Mouse (Mus musculus) kidney, embryonic 16.5 days (tissue): ENCODE results near the gene Fxyd7. TPM values are rescaled to one million over a fixed set of nuclear protein-coding genes. Genes with fewer than 3 reads are reported as not detected.

ENCODE experiments used
- ATAC-seq: fragments of 200-750 bp; cut with Nextera tagmentation; 2 replicates; pipeline ENCODE4 v1.8.0; 2017; ENCODE audit warnings: moderate TSS enrichment; ENCODE audit not compliant: low FRiP score, low TSS enrichment
- H3K27ac ChIP-seq: fragments of 300-500 bp; sonication (generic); 2 replicates; pipeline ENCODE4 v1.5.1; 2014; ENCODE audit warnings: low read length
- H3K27me3 ChIP-seq: fragments of 300-500 bp; sonication (generic); 2 replicates; pipeline ENCODE4 v1.6.1; 2014; ENCODE audit warnings: low read length, control low read depth, mixed read lengths; ENCODE audit not compliant: insufficient read depth
- H3K36me3 ChIP-seq: fragments of 300-500 bp; sonication (generic); 2 replicates; pipeline ENCODE4 v1.6.1; 2014; ENCODE audit warnings: low read length, control low read depth, mixed read lengths; ENCODE audit not compliant: insufficient read depth
- H3K4me1 ChIP-seq: fragments of 300-500 bp; sonication (generic); 2 replicates; pipeline ENCODE4 v1.6.1; 2014; ENCODE audit warnings: low read length, control low read depth, mixed read lengths; ENCODE audit not compliant: insufficient read depth
- H3K4me2 ChIP-seq: fragments of 300-500 bp; sonication (generic); replicated peaks from 2 replicates; pipeline ENCODE4 v1.6.1; 2014; ENCODE audit warnings: low read depth, low read length
- H3K4me3 ChIP-seq: fragments of 300-500 bp; sonication (generic); 2 replicates; pipeline ENCODE4 v1.5.1; 2014; ENCODE audit warnings: mild to moderate bottlenecking, low read length
- H3K9ac ChIP-seq: fragments of 300-500 bp; sonication (generic); replicated peaks from 2 replicates; pipeline ENCODE4 v1.6.1; 2014; ENCODE audit warnings: low read length
- H3K9me3 ChIP-seq: fragments of 300-500 bp; sonication (generic); 2 replicates; pipeline ENCODE4 v1.6.1; 2016; ENCODE audit warnings: low read length, control low read depth
- WGBS: fragments of 180-500 bp; shearing (Covaris S2); extraction: QIAGEN DNeasy Blood & Tissue Kit; methylation state at CpG from one replicate; pipeline ENCODE4 v1.1.7; 2014; 5-methylcytosine and 5-hydroxymethylcytosine counted together
- microRNA-seq: library from miRNA; unstranded; fragments of <30 nt; microRNA quantifications from one replicate; pipeline ENCODE4, GENCODE M21; 2016
- polyA plus RNA-seq: library from polyadenylated mRNA; unstranded; fragments of >200 nt; fragmentation: Nextera tagmentation; extraction: Ambion mirVana; gene quantifications from 2 replicates; pipeline ENCODE4 v1.2.1, GENCODE M21; 2015

The Fxyd7 gene
- polyA plus RNA-seq, 1 experiment from 2014 or later = 11.4 TPM

GRCm38 (mm10) chr7:30996491-30996890 is 54.8 kb downstream of the Fxyd7 start:
- H3K4me1 ChIP-seq = peaks cover 9% of the 10 kb centered on the region
- H3K27me3 ChIP-seq = no peaks in the 10 kb centered on the region
- no peaks in the 10 kb centered on the region for H3K36me3 ChIP-seq
- H3K27ac ChIP-seq = no peak overlapping the region
- H3K9ac ChIP-seq = no peak overlapping the region
- no peak overlapping the region for H3K4me2 ChIP-seq
- H3K9me3 ChIP-seq = peaks cover 6% of the 10 kb centered on the region
- H3K4me3 ChIP-seq = no peak overlapping the region
- no peak for ATAC-seq
- 95% methylated on average over 2 of the region's 2 CpGs for WGBS

GRCm38 (mm10) chr7:30993986-30994385 is 57.3 kb downstream of the Fxyd7 start:
- Histone ChIP-seq H3K27me3 (no peaks in the 10 kb centered on the region), H3K4me2 (no peak overlapping the region), H3K9ac (no peak overlapping the region), H3K4me3 (no peak overlapping the region), H3K36me3 (no peaks in the 10 kb centered on the region), H3K4me1 (no peaks in the 10 kb centered on the region), H3K9me3 (peaks cover 6% of the 10 kb centered on the region), H3K27ac (no peak overlapping the region)
- WGBS = 83% methylated on average over 5 of the region's 5 CpGs
- ATAC-seq = no peak

Small RNA genes within 50 kb of the gene (microRNA-seq; reads per million reads assigned to microRNA genes)
- not detected for gene Mir7050

Other genes with a start within 250 kb of the Fxyd7 start
- 0.28 and 0.30 TPM in 2 replicates for gene Ffar2, start 227.7 kb downstream of the Fxyd7 start, polyA plus RNA-seq
- gene Ffar3, start 195.3 kb downstream of the Fxyd7 start, polyA plus RNA-seq = 0.12 and 0.24 TPM in 2 replicates
- not detected in 2 replicates for gene Ffar1, start 189.9 kb downstream of the Fxyd7 start, polyA plus RNA-seq
- gene Cd22, start 171.1 kb downstream of the Fxyd7 start, polyA plus RNA-seq = 0.19 and 0.29 TPM in 2 replicates
- 0.59 and 0.74 TPM in 2 replicates for gene Mag, start 136.6 kb downstream of the Fxyd7 start, polyA plus RNA-seq
- not detected in 2 replicates for gene Hamp2, start 126.8 kb downstream of the Fxyd7 start, polyA plus RNA-seq
- gene Hamp, start 107.4 kb downstream of the Fxyd7 start, polyA plus RNA-seq = not detected in 2 replicates
- gene Usf2, start 94.7 kb downstream of the Fxyd7 start, polyA plus RNA-seq = 19.8 and 25.3 TPM in 2 replicates
- gene Lsr, start 78.0 kb downstream of the Fxyd7 start, polyA plus RNA-seq = 72.5 and 73.5 TPM in 2 replicates
- gene Fam187b, start 77.7 kb downstream of the Fxyd7 start, polyA plus RNA-seq = 8.0 and 9.0 TPM in 2 replicates
- 32.6 and 34.0 TPM in 2 replicates for gene Fxyd5, start 9.0 kb downstream of the Fxyd7 start, polyA plus RNA-seq
- gene Fxyd1, start 5.7 kb upstream of the Fxyd7 start, polyA plus RNA-seq = 45.7 and 48.3 TPM in 2 replicates
- 0.32 and 0.33 TPM in 2 replicates for gene Lgi4, start 7.9 kb upstream of the Fxyd7 start, polyA plus RNA-seq
- gene Fxyd3, start 25.2 kb upstream of the Fxyd7 start, polyA plus RNA-seq = 15.0 and 19.0 TPM in 2 replicates
- gene Hpn, start 63.8 kb upstream of the Fxyd7 start, polyA plus RNA-seq = 72.9 and 77.0 TPM in 2 replicates
- gene Scn1b, start 75.5 kb upstream of the Fxyd7 start, polyA plus RNA-seq = 1.4 and 1.8 TPM in 2 replicates
- 73.3 and 73.4 TPM in 2 replicates for gene Gramd1a, start 104.4 kb upstream of the Fxyd7 start, polyA plus RNA-seq
- gene Scgb2b2, start 239.0 kb upstream of the Fxyd7 start, polyA plus RNA-seq = not detected in 2 replicates
- gene Scgb1b2, start 240.4 kb upstream of the Fxyd7 start, polyA plus RNA-seq = not detected in 2 replicates